Mouse (Mus musculus) mouse trophoblast stem cell (cell line): ENCODE measurements around the gene Hps1.

Source experiments
- in situ Hi-C, 2 experiments: fragments of 300-500 bp; cut with MseI, MboI; formaldehyde crosslinking; loops; 2 replicates in 1 of 2; 3 replicates in 1 of 2; pipeline ENCODE4 v1.15.1; 2025

Hps1 gene

GRCm38 (mm10) chr19:42722500-42722899, 57.3 kb downstream of the Hps1 start:
- in situ Hi-C loops, result no loop called here

DNA sequence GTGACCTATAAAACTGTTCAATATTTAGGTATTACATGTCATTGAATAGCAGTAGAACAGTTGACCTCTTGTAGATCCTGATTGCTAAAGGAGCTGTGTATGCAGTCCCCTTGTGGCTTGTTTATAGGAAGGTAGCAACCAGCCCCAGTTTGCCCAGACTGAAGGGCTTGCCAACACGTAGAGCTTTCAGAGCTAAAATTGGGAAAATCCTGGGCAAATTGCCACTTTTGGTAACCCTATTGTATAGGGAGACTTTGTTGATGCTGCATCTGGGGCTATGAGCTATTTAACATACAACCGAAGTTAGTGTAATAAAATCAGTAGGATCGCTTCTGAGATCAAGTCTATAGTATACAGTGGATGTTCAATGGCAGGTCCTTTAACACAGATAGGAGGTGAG, 61.7 kb downstream of the Hps1 start:
- in situ Hi-C loops, result no loop called here

- in situ Hi-C loops, result no loop called here
Measured at GRCm38 (mm10) chr19:42717668-42718067, 62.1 kb downstream of the Hps1 start.

- in situ Hi-C loops, result no loop called here
Measured at GRCm38 (mm10) chr19:42716507-42716906, 63.3 kb downstream of the Hps1 start.

DNA sequence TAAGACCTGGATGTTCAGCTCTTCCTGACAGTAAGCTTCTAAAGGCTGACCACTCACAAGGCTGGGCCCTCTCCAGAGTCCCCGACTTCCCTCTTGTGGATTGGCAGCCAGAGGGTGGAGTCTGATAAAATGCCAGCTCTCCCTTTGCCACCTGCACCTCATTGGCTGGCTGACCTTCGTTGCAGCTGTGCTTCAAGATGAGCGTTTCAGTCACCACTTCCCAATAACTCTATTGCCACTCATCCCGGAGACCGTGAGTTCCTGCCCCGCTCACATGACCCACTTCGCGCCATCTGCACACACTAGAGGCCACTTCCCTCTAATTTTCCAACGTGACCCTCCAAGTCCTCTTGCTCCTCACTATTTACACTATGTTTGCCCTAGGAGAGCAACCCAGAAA, 66.0 kb downstream of the Hps1 start:
- in situ Hi-C loops, result no loop called here
